Mouse (Mus musculus): ENCODE results near the gene Dynlt1a.
A peak's percentile ranks its signal among the peaks of the same experiment; 100 is the strongest.
"Not testable (repeated sequence)": the region's sequence is repeated elsewhere in the genome, so short reads cannot be mapped to it uniquely, and the experiment has no call there.

The Dynlt1a gene

DNA sequence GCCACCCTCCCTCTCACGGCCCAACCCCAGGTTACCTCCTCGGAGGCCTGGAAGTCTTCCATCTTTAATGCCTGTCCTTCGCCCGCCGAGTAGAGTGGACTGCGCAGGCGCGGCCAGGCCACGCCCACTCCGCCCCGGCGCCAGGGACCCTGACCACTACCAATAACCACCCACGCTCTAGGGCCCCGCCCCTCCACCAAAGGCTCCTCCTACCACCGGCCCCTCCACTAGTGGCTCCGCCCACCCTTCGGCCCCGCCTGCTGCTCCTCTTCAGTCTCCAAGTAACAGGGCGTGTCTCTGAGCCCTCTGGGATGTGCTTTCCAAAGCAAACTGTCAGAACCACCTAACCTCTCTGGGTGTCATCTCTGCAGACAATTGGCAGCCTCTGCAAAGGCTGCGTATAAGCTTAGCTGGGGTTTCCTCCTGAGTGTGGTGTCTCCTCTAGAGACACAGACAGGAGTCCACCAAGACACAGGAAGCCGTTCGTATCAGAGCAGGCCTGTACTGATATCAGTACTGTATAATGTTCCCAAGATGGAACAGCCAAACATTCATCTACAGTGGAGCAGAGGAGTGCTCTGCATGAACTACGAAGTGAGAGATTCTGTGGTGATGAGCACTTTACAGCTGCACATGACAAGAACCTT, at the start of gene Dynlt1a:
Dynlt1a (minus strand) TSS at position 162 of the 647 bp plus-strand sequence.
- peak; percentile 95 for DNase-seq

DNA sequence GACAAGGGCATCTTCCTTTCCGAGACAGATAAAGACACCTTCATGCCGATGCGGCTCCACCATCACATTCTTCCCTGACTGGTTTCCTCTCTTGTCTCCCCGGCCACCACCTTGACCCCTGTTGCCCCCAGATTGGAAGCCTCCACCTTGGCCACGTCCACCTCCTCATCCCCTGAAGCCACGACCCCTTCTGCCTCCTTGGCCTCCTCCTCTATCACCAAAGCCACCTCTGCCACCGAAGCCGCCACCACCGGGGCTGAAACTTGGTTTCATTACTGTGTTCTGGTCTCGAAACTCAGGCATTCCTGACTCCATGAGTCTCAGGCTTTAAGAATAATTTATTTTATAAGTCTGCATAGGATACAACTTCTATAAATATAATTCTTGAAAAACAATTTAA, 38.0 kb upstream of the Dynlt1a start:
- DNase-seq, result not testable (repeated sequence)

DNA sequence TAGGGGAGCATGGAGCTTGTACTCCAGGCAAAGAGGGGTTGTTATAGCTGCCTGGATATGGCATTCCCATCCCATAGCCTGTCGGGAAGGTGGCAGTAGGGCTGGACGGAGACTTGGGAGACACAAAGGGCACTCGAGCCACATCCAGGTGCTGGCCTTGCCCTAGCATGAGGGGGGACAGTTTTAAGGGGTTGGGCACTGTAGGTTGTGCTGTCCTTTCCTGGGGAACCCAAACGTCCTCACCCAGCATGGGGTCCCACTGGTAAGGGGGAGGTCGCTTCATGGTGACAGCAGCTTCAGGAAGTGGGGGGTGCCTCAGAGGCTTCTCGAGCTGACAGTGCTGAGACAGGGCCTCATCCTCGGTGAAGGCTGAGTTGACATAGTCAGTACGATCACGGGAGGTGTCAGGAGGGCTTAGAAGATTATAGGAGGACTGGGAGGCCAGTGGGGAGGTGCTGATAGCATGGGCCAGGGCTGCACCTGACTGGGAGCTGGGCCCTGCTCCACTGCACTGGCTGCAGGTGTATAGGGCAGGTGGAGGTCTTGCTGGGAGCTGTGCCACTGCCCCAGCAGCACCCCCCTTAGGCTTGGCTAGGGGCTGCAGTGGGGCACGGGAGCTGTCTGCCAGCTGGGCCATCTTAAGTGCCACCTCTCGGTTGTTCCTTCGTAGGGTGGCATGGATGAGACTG, 25.4 kb upstream of the Dynlt1a start:
- DNase-seq, result not testable (repeated sequence)

DNA sequence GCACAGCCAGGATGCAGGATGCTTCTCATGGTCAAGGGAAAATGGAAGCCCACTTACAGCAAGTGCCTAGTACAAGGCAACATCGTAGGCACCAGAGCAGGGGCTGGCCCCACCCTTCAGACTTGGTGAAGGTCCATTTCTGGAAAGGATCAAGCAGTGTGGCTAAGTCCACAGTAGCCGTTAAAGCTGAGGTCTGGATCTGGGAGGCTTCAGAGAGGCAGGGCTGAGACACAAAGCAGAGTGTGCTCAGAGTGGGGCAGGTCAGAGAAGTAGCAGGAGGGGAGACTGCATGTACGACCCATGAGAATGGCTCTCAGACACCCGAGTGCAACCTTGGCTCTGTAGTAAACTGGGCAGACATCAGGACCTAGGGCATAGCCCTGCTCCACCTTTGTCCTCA, 11.7 kb upstream of the Dynlt1a start:
- not testable (repeated sequence) for DNase-seq

DNA sequence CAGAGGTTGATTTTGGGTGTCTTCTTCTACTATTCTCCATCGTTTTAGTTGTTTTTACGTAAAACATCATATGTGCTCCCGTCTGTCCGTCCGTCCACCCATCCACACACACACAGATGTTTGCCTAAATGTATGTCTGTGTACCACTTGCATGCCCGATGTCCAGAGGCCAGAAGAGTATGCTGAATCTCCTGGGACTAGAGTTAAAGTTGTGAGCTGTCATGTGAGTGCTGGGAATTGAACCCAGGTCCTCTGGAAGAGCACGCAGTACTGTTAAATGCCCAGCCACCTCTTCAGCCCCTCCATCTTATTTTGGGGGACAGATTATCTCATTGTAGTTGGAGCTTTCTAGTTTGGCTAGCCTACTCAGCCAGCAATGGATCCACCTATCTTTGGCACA, 10.3 kb upstream of the Dynlt1a start:
- DNase-seq, result not testable (repeated sequence)

DNA sequence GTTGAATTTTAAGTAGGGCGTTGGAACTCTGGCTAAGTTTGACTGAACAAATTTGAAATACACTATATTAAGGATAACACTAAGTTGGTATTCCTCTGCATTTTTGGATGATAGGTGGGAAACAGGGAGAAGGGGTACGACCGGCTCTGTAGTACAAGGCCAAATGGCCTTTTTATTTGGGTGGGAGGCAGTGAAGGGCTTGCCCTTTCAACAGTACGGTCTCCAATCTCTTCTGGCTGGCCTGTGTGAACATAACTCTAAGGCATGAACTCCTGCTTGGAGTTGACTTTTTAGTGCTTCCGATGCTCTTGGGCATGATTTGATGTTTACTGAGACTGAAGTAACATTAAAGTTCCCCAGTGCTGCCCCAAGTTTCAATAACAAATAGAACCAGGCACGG, 8.2 kb upstream of the Dynlt1a start:
- DNase-seq, result not testable (repeated sequence)

DNA sequence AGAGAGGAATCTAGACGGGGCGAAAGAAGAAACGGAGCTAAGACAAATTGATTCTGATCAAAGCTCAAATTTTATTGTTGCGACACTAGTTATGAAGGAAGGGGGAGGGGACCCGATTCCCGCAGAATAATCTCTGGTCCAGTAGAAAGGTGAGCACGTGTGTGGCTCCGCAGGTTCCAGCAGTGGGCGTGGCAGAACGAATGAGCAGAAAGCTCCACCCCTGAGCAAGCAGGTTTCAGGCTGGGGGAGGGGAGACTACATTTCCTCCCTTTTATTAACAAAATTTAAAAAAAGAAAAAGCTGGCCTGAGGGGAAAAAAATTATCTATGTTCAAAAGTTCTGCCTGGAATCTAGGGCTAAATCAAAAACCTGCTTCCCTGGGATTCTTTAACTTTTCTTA, 7.7 kb upstream of the Dynlt1a start:
- not testable (repeated sequence) for DNase-seq

DNA sequence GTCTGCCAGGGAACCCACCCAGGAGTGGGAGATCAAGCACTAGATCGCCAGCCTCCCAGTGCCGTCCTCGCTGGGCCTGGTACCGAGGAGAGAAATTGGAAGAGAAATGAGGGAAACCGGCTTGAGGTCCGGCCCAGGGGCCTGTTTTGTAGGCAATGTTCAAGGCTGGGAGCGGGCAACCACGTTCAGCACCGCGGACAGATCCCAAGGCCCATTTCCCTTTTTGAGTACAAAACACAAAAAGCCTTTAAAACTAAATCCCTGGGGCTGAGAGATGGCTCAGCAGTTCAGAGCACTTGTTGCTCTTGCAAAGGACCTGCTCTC, 4.4 kb upstream of the Dynlt1a start:
- DNase-seq, result not testable (repeated sequence)

DNA sequence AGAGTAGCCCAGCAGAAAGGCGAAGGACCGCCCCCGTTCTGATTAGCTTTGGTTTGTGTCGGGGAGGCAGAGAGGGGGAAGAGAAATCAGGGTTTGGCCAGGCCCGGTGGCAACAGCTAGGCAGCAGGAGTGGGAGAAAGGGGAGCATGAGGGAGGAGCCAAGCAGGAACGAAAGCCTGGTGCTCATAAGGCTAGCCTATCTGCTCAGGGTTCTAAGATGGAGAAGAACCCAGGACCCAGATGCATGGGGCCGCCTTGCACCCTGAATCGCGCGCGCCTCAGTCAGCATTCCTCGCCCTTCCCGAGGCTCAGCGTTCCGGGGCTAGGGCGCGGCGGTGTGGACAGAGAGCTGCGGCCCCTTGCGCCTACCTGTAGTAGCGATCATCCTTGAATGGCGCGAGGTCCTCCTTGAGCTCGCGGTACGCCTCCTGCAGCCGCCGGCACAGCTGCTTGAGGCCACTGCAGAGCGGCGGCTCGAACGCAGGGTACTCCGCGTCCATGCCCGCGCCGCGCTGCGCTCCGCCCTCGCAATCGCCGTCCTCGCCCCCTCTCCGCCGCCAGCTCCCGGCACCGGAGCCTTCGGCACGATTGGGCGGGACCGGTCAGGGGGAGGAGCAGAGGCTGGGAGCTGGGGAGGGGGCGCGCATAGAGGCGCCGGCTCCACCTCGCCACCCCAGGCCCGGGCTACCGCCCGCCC, 3.9 kb upstream of the Dynlt1a start:
- DNase-seq, result not testable (repeated sequence)

DNA sequence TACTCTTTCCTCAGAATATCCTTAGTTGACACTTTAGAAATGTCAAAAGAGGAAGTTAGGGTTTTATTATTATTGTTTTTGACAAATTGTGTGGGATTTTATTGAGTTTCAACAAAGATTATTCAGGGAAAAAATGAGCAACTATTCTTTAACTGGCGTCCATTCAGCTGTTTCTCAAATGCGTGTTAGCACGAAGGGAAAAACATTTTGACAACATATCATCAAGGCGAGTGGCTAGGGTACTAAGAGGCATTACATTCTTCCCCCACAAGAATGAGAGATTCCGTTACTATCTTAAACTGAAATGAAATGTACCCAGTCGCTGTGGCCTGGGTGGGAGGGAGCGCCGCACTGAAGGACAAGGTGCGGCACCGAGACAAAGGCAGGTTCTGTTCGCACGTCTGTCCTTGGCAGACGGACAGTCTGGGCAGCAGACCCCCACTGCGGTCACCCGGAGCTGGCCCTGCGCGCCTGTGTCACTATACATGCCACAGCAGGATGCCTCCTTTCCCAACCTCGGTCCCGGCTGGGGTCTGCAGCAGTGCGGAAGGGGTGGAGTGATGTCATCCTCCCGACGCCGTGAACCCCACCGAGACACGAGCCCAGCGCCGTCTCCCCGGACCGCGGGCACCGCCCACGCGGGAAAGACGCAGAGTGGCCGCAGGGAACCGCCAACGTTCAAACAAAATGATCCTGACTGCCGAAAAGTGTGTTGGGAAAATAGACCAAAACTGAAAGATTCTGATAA, 747 bp downstream of the Dynlt1a start:
- peak; percentile 31 for DNase-seq

DNA sequence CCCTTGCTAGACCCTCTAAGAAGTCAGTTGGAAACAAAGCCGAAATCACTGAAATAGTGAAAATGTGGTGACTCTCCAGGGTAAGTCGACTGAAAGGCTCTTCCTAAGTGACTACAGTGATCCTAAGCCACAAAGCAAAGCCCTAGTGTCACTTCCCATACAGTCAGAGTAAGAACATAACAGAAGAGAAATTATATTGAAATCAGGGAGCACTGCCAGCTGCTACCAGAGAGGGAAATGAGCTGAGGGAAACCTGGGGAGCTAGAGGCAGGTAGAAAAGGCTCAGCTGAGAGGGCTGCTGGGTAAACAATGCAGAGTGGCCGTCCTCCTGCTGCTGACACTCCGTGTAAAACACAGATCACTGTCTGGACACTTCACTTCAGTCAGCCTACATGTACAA, 1.6 kb downstream of the Dynlt1a start:
- not testable (repeated sequence) for DNase-seq

DNA sequence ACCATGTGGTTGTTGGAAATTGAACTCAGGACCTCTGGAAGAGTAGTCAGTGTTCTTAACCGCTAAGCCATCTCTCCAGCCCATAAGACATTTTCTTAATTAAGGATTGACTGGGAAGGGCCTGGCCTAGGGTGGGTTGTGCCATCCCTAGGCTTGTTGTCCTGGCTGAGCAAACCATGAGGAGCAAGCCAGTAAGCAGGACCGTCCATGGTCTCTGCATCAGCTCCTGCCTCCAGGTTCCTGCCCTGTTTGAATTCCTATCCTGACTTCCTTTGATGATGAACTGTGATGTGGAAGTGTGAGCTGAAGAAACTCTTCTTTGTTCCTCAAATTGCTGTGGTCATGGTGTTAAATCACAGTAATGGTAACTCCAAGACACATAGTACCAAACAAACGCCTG, 2.8 kb downstream of the Dynlt1a start:
- DNase-seq, result not testable (repeated sequence)

DNA sequence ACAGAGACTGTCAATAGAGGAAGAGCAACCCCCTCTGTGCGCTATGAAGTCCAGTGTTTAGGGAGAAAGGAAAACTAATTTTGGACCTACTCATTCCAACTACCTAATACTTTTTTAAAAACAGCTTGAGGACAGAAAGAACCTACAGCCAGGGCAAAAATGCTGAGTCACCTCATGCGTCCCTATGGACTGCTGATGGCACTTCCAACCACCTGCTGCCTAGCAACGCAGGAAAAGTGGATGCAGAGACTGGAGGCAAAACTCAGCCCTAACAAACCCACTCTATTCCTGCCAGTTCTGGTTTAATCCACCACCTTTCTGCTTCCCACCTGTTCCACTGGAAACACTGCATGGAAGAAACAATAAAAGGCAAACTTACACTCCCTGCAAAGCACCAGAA, 4.5 kb downstream of the Dynlt1a start:
- not testable (repeated sequence) for DNase-seq

DNA sequence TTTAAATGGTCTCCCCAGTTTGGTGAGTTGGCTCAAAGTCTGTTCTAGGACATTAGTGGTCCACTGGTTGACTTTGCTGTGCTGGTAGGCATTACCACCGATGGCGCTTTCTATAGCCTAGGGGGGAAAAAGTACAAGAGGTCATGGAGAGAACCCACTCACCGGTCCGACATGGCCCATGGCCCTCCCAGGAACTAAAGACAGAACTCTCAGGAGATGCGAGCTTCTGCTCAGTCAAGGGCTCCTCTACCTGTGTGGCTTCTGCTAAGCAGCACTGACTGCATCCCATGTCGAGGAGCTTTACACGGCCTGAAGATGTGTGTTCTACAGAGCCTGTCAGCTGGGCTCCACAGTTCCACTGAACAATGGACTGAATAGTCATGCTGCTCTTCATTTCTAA, 5.6 kb downstream of the Dynlt1a start:
- not testable (repeated sequence) for DNase-seq

DNA sequence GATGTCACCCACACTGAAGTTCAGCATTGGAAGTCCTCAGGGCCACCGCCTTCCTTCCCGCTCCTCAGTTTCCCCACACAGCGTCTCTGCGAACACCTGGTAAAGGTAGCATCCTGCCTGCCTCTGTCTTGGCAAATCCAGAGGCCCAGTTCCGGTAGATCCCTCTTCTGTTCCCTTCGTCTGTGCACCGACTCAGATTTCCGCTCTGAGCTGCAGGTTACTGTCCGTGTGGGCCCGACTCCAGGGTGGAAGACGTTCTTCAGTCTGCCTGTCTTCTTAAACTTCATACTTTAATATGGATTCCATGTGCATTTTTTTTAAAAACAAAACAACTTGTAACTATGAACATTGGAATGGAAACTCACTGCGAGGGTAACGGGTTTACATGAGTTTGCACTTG, 10.8 kb downstream of the Dynlt1a start:
- not testable (repeated sequence) for DNase-seq

DNA sequence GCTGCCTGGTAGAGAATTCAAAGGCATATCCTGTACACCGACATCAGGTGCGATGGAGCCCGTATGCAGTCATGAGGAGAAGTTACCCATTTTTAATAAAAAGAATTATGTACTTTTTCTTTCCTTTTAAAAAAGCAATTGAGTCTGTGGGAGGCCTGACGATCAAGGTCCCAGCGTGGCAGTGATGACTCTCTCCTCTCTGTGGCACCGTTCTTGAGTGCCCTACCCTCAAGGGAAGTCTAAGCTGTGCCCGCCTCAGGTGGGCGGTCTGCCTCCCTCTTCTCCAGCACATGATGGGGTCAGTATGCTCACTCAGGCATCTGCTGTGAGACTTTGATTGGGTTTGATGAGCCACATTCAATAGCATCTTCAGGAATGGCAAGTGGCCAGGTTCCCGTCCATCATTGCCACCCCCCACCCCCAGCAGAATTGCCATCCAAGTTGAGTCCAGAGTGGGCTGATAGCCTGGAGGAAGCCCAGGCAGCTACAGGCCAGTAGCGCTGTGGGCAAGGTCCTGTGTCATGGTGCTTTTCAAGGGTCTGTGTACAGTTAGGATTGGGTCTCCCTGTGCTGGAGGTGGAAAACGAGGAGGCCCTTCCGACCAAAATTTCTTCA, 11.5 kb downstream of the Dynlt1a start:
- not testable (repeated sequence) for DNase-seq

DNA sequence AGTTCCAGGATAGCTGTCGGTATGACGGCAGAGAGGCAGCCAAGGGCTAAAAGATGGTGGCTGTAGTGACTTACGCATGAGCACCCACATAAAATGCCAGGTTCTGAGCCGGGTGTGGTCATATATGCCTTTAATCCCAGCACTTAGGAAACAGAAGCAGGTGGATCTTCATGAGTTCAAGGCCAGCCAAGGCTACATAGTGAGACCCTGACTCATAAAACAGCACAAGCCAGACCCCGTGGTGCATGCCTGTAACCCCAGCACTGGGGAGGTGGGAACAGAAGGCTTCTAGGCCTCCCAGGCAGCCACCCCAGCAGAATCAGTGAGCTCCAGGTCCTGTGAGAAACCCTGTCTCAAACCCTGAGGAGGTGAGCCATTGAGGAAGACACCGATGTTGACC, 12.4 kb downstream of the Dynlt1a start:
- DNase-seq, result not testable (repeated sequence)

DNA sequence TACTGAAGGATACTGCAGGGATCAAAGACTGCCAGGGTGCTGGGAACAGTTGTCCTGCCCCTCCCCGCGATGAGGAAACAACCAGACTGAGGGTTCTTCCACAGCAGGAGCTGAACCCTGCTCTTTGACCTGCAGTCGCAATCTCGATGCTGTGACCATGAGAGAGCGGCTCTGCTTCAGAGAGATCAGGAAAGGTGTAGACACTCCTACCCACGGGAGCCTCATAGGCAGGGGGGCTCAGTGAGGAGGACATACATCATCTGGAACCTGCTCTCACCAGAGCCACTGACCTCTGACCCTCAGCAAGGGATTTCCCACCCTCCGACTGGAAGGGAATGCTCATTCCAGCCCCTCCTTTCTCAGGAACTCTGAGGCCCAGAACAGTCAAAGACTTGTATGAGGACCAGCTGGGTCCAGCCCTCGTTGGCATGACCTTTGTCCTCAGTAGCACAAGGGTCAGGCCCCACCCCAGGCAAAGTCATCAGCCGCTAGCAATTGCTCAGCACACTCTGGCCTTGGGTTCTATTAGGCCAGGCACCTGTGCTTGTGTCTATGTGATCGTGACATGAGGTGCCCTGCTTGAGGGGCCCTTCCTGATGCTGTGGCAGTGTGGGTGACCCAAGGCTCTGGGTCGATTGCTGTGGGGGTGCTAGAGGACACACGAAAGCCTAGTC, 17.0 kb downstream of the Dynlt1a start:
- not testable (repeated sequence) for DNase-seq

DNA sequence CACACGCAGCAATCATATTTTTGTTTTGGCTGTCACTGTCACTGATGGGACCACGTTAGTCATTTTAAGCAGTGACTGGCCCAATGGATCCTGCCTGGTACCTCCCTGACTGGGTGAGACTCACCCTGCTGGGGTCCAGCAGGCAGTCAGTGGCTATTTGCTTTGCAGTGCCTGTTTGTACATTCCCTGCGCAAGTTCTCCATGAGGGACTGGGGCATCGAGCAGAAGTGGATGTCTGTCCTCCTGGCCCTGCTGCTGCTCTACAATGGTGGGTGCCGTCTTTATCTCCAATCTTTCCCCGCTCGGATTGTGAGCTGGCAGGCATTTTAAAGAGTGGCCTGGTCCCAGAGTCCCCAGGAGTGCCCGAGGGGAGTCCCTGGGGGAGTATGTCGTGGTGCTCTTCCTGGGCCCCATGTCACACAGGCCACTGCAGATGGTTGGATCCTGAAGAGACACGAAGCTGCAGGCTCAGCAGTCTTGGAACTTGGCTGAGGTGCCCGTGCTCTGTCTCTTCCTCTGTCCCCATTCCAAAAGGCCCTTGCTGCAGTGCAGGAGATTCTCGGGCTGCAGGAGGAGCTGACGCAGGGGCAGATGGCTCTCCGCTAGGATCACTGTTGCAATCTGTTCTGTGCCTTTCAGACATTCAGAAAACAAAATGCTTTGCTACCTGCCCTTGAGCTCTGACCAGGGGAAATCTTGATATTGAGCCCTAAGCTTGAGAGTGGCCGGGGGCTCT, 20.1 kb downstream of the Dynlt1a start:
- not testable (repeated sequence) for DNase-seq

DNA sequence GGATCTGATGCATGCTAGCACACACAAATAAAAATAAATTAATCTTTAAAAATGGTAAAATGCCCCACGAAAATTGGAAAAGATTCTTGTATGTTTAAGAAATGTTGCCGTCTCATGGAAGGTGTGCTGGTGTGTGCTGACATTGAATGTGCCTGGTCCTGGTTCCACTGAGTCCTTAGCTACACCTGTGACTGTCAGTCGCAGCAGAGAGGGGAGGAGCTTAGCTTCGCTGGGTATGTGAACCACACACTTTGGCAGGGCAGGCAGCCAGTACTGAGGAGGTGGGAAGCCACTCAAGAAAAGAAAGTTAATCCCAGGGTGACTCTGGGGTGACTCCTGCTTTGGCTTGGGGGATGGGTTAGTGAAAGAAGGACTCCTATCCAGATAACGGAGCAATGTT, 23.4 kb downstream of the Dynlt1a start:
- not testable (repeated sequence) for DNase-seq

DNA sequence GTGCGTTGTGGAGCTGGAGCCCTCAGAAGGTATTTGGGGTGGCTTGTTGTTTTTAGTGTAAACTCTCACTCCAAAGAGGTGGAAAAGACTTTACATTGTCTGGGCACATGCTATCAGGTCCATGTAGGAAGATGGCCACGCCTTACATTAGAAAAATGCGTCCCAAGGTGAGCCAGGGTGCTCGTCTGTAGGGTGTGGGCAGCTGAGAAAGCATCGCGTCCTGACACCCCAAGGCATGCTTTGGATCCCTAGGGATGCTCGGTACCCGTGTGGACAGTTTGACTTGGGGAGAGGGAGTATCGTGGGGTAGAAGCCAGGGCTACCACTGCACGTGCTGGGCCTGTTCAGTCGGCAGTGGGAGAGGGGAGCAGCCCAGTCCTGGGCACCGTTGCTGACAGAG, 28.3 kb downstream of the Dynlt1a start:
- not testable (repeated sequence) for DNase-seq

DNA sequence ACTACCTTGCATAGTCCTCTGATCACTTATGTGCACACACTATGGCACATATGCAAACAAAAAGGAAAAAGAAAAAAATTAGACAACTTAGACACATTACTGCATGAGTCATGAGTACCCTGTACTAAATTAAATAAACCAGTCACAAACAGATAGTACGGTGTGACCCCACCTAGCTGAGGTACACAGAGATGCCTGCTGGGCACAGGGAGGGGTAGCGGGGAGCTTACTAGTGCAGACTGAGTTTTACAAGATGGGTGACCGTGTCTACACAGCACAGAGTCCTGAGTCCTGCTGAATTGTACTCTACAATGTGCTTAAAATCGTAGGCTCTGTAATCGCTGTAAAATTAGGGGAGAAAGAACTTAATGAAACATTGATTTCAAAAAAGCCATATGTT, 31.1 kb downstream of the Dynlt1a start:
- DNase-seq, result not testable (repeated sequence)

Data from layer of hippocampus, adult 9-11 months (tissue).